Mouse (Mus musculus): ENCODE measurements around the gene Gal3st2c.

DNA sequence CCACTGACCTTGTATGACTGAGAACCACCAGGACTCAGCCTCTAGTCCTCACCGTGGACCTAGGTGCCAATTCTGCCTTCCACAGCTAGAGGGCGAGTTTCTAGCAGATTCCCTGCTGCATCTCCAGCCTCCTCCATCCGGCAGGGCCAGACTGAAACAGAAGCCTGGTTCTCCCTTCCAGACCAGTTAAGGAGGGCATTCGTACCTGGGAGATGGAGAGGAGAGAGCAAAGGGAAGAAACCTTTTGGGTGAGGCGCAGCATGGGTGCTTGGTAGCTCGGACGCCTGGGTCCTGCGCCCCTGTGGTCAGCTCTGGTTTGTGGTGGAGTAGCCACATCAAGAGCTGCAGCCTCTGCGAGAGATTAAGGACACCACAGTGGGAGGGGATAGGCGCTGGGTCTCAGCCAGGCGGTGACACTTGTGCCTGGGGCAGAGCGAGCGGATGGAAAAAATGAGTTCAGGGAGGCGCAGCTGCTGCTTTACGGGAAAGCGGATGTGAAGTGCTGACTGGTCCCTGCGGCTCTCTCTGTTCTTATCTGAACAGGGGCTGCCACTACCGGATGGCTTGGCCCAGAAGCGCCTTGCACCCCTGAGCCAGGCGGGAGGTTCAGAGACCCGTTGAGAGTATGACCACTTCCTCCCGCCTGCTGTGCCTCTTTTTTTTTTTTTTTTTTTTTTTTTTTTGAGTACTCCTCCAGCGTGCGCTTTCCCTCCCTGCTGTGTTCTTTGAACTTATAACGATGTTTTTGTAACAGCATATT, 44.9 kb downstream of the Gal3st2c start:
- no peak; the same call in 1 of the 2 replicates for TF ChIP-seq POLR2A (IDR thresholded peaks at IDR 0.05; ENCODE audit: low read depth, low read length)
- peak; percentile 82; the same call in 1 of the 2 replicates for TF ChIP-seq CTCF (IDR thresholded peaks at IDR 0.05; ENCODE audit: extremely low read depth, insufficient read depth, insufficient read length, insufficient replicate concordance)

Data from spleen, adult 2 months (tissue).